Mouse (Mus musculus) embryo, embryonic 10.5 days (tissue): ENCODE results near the gene Txnrd1.

ENCODE experiments used
- DNase-seq: peaks from one replicate; pipeline ENCODE4 v3.0.0-alpha.2; 2015; ENCODE audit warnings: low spot score

Gene Txnrd1

DNA sequence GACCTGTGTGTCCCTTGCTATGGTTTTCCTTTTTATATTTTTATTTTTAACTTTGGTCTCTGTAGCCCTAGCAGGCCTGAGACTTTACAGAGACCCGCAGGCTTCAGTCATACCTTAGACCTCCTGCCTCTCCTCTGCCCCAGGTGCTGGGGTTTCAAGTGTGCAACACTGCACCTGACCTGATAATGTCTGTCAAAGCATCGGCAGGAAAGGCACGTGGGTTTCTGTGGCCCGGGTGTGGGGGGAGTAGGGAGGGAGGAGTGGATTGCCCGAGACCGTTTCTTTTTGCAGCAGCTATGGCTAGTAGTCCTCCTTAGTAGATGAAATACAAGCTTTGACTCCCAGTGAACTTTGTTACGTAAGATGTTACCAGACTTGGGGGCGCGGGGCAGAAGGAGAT lies 15.8 kb upstream of the Txnrd1 start:
- DNase-seq, result no peak

DNA sequence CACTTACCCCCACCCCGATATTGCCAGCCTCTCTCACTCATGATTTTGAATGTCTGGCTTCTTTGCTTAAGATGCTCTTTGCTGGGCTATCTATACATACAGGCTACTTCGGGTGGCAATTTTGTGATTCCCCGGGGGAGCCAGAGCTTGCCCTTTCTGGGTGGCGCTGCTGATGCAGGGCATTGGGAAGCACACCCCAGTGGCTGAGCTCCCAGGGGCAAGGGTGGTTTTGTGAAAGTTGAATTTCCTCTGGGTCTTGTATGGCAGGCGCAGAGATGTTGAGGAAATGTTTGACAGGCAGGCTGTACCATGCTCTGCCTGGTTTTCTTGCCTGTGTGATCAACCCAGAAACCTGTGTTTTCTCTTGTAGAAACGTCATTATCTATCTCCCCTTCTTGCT lies 15.1 kb upstream of the Txnrd1 start:
- DNase-seq, result no peak

DNA sequence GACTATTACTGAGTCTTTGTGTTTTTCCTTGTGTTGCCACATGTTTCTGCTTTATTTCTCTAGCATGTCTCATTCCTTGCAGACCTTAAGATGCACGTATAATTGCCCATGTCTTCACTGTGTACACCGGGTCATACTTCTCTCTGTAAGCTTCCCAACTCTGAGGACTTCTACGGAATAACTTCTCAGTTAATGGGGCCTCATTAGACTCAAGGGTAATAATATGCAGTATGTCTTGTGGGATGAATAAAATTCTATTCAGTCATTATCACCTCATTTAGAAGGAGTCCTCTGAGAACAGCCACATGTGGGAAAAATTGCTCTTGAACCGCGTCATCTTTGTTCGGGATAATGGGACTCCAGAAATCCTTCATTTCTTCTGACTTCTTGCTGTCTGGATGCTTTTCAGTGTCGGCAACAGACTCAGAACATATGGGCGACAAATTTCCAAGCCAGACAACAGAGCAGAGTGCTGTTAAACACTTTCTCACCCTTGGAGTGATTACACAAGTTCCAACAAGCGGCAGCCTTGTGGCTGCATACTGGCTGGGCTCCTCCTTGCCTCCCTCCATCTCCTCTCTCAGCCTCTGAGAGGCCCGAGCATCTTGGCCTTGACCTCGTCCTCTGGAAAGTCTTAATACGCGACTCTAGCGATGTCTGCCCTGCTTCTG lies 10.5 kb upstream of the Txnrd1 start:
- DNase-seq, result no peak

DNA sequence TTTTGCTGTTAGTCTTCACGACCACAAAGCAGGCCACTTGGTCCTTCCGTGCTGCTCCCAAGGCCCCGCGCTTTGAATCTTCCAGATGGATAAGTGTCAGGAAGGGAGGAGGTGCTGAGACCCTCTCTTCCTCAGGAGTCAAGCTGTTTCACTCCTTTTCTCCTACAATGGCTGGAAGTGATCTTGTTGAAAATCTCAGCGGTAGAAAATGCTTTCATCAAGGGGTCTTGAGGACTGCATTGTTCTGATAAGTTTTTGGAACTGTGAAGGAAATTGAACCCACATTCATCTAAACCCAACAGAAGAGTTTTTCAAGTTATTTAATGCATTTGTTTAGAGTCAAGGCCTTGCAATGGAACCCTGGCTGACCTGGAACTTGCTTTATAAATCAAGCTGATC lies 10.0 kb upstream of the Txnrd1 start:
- DNase-seq, result no peak

DNA sequence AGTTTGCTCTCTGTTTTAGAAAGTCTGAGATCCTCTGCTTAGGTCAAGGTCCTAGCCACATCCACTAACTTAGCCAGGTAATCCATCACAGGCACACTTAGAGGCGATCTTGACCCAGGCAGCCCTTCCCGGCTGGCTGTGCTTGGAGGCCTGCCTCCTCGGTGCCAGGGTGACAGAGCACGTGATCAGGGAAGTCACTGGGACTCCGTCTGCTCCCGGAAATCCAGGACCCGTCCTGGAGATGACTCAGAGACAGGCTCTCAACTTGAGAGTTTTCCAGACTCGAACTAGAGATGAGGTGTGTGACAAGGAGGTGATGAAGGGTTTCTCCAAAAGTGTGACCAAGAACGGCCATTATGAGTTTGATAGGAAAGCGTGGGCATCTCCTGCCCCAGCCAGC lies 9.2 kb upstream of the Txnrd1 start:
- no peak for DNase-seq

DNA sequence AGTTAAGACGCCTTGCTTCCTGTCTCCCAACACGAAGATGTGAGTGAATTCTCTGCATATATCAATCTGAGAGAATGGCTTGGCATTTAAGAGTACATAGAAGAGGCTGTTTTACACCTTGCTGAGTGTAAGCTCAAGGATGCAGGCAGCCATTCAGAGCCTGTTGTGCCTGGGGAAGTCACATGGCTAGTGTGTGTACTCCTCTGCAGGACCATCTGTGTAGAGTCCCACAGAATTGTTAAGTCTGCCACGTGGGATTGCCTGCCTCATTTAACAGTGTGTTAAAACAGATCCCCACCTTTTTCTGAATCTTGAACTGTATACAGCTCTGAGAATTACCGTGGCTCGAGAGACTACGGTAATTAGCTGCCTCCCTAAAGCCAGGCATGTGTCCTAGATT lies 7.2 kb upstream of the Txnrd1 start:
- DNase-seq, result no peak

DNA sequence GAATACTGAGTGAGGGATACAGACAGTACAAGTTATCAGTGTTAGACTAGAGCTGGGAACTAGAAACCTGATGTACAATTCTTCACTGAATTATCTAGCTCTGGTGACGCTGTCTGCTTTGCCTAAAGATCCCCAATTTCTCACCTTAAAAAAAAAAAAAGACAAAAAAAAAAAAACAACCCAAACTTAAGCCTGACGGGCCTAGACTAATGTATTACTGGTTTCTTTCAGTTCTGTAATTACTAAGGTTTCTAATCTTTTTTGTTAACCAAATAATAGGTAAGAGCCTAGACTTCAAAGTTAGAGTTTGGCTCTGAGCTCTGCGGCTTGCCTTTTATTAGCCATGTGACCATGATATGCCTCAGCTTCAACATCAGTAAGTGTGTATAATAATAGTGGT lies 2.1 kb downstream of the Txnrd1 start:
- DNase-seq, result no peak

DNA sequence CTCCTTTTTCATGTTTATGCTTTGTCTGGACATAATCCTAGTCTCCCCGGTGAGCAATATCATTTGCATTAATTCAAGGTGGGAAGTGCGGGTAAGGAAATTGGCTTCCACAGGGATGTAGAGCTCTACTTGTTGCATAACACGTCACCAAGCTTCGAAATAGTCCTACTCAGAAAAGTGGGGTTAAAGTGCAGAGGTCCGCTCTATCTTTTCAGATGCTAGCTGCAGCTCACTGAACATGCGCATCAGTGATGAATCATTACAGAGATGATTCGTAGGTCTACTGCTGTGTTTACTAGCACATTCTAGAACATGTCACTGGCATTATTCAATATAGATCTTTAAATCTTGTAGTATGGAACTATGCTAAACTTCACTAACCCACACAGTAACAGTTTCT lies 4.6 kb downstream of the Txnrd1 start:
- DNase-seq, result no peak

DNA sequence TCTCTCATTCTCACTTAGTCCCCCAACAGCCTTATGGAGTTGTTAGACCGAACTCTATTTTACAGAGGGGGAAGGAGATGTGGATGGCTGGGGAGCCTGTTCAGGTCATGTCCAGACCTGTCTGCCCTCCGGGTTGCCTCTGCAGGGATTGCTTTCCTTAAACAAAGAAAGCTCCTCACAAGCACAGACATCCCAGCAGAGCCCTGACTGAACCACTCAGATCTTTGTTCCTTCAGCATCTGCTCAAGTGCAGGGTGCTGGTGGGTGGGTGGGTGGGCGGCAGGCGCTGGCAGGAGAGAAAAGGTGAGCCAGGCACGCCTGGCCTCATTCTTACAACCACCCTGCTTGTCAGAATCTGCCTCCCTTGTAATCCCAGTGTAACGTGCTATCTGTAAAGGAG lies 10.3 kb downstream of the Txnrd1 start:
- no peak for DNase-seq

DNA sequence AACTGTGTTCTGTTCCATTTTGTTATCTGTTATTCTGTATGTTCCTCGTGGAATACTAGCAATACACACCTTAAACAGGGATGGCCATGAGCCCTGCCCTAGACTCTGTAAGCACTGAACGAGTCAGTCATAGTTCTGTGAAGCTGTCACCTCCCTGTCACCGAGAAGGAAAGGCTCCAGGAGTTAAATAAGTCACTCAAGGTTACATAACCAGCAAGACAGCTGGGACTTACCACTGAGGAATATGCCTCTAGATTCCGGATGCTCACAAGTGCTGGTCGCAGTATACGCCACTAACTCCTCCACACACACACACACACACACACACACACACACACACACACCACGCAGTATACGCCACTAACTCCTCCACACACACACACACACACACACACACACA lies 11.0 kb downstream of the Txnrd1 start:
- DNase-seq, result no peak

DNA sequence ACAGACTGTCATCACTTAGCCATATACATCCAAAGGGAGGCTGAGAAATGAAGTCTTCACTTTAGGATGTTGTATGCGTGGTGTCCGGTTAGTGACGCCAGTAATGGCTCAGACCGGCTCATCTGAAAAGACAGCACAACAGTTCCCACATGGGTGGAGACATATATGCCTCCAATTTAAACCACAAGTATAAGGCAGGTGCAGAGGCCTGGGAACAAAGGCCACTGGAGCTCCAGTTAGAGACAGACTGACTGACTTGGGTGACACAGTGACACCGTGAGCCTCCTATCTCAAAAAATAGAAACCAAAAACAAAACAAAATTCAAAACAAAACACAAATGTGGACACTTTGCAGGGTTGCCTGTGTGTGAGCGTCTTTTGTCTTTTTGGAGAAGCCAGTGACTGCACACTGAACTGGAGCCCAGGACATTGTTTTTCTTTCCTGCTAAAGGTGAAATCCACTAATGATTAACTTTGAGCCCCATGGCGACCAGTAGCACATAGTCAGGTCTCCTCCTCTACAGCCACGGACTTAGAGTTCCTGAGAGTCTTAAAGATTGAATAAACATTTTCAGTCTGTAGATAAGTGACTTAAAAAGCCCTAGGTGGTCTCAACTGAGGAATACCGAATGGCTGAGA lies 14.2 kb downstream of the Txnrd1 start:
- no peak for DNase-seq

DNA sequence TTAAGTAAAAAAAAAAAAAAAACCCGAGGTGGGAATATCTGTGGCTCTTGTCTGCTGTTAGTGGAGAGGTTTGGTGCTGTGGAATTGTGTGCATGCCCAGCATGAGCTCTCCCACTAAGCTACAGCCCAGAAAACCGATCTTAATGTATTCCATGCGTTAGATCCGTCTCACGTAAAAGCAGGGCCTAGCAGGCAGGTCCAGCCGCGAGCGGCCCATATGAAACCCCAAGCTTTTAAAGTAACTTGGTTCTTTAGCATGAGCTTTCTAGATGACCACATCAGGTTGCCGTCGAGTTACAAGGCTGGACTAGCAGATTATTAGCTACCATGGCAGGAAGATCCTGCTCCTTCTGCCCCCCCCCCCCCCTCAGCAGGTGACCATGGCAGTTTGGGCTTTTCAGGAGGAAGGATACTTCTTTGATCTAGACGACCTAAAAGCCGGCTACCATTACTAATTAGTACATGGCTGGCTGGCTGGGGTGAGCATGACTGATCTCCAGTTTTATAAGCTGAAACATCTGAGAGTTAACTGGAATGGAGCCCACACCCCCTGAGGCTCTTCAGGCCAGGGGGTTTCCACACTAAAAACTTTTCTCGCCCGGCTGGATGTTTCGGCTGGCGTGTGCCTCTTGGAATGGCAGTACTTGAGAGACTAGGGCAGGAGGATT lies 16.1 kb downstream of the Txnrd1 start:
- no peak for DNase-seq

DNA sequence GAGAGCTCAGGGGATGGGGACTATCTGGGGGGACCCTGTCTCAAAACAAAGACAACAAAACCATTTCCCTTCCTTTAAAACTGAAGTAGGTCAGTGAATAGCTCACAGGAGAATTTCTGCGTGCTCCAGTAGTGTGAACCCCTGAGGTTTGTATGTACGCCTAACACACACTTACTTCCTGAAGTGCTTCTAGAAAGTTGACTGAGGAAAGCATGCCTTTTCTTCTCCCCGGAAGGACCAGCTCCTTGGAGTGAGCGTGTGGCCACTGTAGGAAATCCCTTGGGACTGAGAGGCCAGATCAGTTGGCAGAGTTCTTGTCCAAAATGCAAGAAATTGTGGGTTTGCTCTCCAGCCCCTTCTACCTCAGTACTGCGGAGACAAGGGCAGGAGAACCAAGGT lies 16.6 kb downstream of the Txnrd1 start:
- DNase-seq, result no peak

DNA sequence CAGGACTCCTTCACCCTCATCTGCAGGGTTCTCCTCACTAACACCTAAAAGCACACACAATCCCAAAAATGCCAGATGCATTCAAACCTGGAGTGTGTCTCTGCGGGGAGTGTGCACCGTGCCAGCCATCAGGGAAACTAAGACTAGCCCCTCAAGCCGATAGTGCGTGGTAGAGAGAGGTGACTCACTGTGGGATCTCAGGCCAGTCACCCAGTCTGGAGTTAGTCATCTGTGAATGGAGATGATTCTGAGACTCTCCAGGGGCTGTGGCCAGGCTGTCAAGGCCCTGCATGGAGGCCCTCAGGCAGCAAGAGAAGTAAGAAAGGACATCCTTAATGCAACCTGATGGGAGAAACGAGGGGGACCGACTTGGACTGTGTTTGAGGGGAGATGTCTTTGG lies 18.0 kb downstream of the Txnrd1 start:
- DNase-seq, result no peak

DNA sequence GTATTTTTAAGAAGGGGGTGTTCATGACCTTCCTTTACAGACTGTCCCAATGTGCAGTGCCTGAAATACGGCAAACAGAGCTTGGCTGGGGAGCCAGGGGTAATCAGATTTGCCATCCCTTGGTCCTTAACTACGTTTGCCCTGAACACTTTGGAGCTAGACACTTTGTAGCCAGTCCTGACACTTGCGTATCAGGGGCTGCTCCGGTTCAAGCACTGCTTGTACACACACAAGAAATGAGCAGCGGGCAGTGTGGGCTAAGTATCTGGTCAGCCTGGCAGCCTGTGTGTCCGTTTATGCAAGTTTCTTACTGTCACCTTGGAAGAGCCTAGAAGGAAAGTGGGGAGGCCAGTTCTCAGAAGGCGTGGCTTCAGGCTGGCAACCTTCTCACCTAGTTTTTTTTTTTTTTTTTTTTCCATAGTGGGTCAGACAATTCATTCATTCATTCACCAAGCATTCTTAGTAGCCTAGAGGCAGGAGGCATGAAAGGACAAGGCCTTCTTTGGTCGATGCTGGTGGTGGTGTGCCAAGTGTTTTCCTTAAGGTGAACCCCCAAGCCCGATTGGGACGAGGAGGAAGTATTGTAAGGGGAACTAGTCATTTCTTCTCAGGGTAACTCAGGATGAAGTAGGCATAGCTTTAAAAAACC lies 24.4 kb downstream of the Txnrd1 start:
- DNase-seq, result peak; percentile 17

DNA sequence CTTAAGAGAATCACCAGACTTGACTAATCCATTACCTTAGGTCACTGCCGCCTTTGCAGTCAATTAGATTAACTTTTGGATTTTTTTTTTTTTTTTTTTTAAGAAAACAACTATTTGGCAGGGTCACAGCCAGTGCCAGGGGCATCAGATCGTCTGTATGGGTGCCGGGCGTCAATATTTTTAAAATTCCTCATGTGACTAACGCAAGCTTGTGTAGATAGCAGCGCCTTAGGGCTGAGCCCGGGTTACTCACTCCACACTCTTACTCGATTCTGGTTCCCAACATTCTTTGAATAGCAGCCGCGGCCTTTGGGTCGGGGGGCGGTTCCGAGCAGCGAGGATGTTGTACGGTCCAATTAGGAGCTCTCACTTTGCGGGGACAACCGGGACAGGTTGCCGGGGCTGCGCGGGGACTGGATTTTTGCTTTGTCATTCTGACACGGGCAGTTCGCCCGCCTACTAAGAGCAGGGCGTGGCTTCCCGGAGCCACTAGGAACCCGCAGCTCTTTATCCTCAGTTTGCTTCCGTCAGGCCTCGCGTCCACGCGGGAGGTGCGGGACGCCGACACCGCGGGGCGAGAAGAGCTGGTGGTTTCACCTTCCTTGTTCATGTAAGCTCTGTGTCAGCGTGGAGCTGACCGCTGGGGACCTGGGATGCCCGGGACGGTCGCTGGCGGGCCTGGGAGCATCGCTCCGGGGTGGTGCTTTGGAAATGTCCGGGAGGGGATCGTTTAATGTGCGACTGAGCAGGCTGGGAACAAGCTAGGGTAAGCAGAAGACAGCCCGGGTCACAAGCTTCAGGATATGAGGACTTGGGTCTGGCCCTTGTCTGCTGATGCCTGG lies 25.2 kb downstream of the Txnrd1 start:
- peak; percentile 94 for DNase-seq

DNA sequence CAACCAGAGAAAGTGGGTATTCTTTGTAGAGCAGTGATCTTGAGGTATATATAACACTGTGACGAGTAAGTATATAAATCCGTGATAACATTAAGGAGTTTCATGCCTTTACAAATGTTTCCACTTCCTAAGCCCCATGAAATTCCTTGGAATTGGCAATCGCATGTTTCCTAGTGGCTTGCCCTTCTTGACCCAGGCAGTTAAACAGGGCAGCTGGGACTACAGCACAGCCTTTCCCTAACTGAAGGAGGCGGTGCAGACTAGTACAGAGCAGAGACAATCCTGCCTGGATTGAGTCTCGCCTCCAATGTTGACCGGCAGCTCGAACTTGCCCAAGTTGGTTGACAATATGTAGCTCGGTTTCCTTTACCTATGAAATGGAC lies 25.8 kb downstream of the Txnrd1 start:
- DNase-seq, result peak; percentile 79

DNA sequence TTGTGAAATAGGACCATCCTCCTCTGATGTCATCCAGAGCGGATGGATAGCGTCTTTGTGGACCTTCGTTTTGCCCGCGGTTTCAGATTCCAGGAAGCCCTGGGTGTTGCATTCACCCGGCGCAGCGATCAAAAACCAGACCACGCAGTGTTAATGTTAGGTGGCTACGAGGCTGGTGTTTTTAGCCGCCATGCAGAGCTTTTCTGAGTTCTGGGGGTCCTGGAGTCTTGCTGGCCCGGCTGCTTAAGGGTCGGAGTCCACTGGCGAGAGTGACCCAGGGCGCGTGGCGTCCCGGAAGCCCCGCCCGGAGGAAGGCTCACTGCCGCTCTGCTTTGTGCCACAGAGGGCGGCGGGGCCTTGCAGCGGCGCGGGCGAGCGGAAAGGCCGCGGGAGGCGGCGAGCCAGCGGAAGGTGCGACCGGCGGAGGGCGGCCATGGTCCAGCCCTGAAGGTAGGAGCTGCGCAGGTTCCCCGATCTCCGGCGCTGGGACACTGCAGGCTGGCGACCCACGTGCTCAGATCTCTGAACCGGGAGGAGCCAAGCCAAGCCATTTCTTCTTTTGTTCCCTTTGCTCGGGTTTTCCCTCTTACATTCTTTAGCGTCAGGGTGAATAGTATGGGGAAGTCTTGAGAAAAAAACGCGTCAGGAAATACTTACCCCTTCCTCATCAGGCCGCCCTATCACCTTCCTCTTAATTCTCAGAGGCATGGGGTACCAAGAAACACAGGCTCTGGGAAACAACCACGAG lies 26.6 kb downstream of the Txnrd1 start:
- peak; percentile 86 for DNase-seq

DNA sequence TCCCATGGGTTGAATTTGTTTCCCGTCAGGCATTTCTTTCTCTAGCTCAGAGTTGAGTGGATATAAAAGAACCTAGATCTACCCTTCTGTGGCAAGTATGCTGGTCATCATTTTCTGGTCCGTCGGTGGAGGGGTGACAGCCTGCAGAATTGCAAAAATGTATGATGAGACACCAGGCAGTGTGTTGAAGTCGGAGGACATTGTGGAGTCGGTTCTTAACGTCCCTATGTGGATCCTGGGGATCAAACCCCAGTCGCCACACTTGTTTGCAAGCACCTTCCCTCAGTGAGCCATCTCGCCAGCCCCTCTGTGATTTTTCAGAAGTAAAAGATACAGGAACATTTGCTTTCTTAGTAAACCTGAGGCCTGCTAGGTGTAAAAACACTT lies 27.2 kb downstream of the Txnrd1 start:
- no peak for DNase-seq

DNA sequence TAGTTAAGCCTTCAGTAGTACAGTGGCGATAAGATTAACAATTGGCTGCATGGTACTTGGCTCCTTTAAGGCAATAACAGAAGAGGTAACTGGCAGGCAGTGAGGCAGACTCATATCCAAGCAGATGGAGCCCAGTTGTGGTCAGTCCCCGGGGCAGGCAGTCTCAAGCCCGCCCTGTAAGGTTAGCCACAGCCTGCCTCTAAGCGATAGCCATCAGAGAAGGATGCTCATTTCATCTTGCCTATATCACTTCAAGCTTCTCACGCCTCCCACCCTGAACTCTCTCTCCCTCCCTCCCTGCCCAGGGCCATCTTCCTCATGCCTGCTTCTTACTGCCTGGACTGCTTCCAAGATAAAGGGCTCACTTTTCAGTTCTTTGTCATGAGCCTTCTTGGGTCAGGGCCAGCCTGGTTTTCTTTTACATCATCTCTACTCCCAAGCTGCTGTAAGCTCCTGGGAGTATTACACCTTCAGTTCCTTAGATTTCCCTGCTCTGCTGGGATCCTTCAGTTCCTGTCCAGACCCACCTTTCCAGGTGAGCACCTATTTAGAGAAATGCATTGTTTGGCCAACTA lies 29.4 kb downstream of the Txnrd1 start:
- DNase-seq, result no peak

DNA sequence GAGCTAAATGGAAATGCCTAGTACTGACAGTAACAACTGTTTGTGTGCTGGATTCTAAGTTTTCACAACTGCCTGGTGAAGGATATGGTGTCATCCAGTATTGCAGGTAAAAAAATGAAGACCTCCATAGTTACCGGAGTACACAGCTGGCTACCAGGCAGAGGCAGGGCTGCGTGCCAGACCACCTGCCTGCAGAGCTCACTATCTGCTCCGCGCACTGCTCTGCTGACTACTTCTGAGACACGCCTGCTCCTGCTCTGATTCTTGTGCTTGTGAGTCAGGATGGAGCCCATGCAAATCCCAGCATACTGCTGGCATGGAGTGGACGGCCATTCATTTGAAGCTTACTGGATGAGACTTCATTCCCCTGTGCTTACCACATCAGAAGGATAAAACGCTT lies 30.1 kb downstream of the Txnrd1 start:
- DNase-seq, result no peak
